Mouse (Mus musculus): ENCODE measurements around the gene Trp53rka.
A peak's percentile ranks its signal among the peaks of the same experiment; 100 is the strongest.
"Not testable (repeated sequence)": the region's sequence is repeated elsewhere in the genome, so short reads cannot be mapped to it uniquely, and the experiment has no call there.

The Trp53rka gene

GRCm38 (mm10) chr2:165492648-165493553, at the start of gene Trp53rka:
Gene Trp53rka, minus strand, starts transcription at chr2:165493324.
- ATAC-seq (ENCODE audit: insufficient number of reproducible peaks, low FRiP score, low TSS enrichment) = peak; percentile 91

DNA sequence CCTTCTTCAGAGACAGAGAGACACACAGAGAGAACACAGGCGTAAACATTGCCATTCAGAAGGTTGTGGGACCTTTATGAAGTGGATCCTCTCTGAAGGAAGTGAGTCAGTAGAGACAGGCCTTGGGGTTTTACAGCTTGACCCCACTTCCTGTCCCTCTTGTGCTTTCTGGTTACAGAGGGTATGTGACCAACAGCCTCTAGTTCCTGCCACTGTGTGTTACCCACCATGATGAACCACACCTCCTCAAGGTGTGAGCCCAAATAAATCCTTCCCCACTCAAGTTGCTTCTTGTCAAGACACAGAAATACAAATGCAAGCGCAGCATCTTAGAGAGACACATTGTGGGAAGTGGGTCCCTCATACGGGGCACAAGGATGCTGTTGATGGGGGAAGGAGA, 47.9 kb upstream of the Trp53rka start:
- ATAC-seq (ENCODE audit: insufficient number of reproducible peaks, low FRiP score, low TSS enrichment) = no peak

GRCm38 (mm10) chr2:165533789-165534188, 40.7 kb upstream of the Trp53rka start:
- no peak for ATAC-seq (ENCODE audit: insufficient number of reproducible peaks, low FRiP score, low TSS enrichment)

DNA sequence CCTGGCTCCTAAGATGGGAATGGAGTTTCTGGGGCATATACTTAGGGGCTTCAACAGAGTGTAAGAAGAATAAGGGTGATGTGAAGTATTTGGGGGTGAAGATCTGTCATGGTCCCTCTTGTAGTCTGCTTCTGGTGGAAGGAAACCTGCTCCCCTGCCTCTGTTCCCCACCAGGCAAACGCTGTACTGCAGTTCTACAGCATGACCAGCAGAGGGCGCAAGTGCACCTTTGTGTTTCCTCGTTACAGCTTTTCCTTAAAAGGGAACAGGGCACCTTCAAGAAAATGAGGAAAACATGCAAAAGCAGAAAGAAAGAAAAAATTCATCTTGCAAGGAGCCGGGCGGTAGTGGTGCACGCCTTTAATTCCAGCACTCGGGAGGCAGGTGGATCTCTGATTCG, 36.0 kb upstream of the Trp53rka start:
- ATAC-seq (ENCODE audit: insufficient number of reproducible peaks, low FRiP score, low TSS enrichment) = no peak

- no peak for ATAC-seq (ENCODE audit: insufficient number of reproducible peaks, low FRiP score, low TSS enrichment)
Observed at GRCm38 (mm10) chr2:165525609-165526008, 32.5 kb upstream of the Trp53rka start.

- ATAC-seq (ENCODE audit: insufficient number of reproducible peaks, low FRiP score, low TSS enrichment) = no peak
Observed at GRCm38 (mm10) chr2:165515178-165515728, 22.1 kb upstream of the Trp53rka start.

DNA sequence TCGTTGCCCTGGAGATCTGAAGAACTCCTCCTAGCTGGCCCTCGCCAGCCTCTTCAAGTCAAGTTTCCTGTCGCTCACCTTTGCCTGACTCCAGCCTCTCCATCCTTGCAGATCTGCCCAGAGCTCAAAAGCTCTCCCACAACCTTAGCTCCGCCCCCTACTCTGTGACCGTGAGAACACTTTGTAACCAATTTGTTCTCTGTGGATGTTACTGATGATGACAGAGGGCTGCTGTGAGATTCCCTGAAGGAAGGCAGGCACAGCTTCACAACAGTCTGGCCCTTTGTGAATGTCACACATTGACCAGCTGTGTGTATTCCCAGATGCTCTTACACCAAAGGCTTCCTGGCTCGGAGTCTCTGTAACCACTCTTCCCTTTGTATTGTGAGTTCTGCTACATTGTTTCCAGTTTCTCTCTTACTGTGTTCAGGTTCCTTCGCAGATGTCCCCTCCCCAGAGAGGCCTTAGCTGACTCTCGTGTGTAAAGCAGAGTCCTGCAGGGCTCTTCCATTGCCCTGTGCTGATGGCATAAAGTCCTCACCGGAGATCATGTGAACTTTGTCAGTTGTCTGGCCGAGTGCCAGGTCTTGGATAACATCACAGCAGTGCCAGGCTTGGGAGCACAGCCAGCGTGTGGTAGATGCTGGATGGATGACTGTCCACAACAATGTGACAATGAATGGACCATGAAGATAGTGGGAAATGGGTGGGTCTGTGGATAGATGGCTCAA, 19.9 kb upstream of the Trp53rka start:
- no peak for ATAC-seq (ENCODE audit: insufficient number of reproducible peaks, low FRiP score, low TSS enrichment)

DNA sequence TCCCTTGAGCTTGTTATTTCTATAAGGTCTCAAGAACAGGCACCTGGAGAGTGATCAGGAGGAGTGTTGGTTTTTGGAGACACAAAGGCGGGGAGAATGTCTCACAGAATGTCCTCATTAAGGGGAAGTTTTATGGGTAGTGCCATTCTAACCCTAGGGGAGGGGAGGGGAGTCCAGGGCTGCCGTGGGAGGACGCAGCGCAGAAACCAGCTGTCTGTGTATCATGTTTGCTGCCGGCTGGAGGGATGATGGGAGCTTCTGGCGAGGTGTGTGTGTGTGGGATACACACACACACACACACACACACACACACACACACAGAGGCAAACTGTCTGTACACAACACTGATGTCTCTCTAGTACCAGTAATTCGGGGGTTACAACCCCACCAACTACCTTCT, 19.3 kb upstream of the Trp53rka start:
- no peak for ATAC-seq (ENCODE audit: insufficient number of reproducible peaks, low FRiP score, low TSS enrichment)

DNA sequence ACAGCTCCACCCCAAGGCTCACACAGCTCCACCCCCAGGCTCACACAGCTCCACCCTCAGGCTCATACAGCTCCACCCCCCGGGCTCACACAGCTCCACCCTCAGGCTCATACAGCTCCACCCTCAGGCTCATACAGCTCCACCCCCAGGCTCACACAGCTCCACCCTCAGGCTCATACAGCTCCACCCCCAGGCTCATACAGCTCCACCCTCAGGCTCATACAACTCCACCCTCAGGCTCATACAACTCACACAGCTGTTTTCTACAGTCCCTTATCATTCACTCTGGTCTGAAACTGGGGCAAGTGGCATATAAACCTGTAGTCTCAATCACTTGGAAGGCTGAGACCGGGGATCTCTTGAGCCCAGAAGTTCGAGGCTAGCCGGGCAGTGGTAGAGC, 18.4 kb upstream of the Trp53rka start:
- ATAC-seq (ENCODE audit: insufficient number of reproducible peaks, low FRiP score, low TSS enrichment) = not testable (repeated sequence)

- not testable (repeated sequence) for ATAC-seq (ENCODE audit: insufficient number of reproducible peaks, low FRiP score, low TSS enrichment)
Observed at GRCm38 (mm10) chr2:165510914-165511458, 17.9 kb upstream of the Trp53rka start.

DNA sequence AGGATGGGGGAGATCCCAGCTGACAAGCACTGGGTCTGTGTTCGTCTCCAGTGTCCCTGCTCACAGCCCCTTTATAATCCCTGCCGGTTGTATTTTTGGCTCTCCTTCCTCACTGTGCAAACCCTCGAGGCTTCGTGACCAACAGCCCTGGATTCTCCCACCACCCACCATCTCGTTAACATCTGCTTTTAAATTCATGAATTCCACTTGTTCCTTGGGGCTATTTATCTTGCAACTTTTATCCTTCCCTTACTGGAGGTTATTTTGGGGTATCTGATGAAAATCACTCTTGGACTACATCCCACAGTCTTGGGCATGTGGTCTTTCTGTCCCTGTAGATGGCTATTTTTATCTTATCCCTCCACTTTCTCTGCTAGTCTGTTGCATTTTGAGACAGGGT, 17.3 kb upstream of the Trp53rka start:
- no peak for ATAC-seq (ENCODE audit: insufficient number of reproducible peaks, low FRiP score, low TSS enrichment)

DNA sequence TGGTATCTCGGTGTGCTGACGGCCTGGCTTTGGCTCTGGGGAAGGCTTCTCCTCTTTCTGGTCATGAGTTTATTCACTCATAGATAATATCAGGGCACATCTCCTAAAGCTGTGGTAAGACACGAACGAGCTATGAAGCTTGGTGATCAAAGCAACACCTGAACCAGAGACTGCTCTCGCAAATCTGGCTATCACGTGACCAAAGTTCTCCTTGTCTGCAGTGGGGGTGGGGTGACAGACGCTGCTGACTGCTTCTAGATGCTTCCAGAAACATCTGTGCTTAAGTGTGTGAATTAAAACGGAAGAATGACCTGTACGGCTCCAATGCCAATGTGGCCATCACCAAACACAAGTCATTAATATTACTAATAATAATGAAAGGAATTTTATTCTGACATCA, 16.6 kb upstream of the Trp53rka start:
- no peak for ATAC-seq (ENCODE audit: insufficient number of reproducible peaks, low FRiP score, low TSS enrichment)

DNA sequence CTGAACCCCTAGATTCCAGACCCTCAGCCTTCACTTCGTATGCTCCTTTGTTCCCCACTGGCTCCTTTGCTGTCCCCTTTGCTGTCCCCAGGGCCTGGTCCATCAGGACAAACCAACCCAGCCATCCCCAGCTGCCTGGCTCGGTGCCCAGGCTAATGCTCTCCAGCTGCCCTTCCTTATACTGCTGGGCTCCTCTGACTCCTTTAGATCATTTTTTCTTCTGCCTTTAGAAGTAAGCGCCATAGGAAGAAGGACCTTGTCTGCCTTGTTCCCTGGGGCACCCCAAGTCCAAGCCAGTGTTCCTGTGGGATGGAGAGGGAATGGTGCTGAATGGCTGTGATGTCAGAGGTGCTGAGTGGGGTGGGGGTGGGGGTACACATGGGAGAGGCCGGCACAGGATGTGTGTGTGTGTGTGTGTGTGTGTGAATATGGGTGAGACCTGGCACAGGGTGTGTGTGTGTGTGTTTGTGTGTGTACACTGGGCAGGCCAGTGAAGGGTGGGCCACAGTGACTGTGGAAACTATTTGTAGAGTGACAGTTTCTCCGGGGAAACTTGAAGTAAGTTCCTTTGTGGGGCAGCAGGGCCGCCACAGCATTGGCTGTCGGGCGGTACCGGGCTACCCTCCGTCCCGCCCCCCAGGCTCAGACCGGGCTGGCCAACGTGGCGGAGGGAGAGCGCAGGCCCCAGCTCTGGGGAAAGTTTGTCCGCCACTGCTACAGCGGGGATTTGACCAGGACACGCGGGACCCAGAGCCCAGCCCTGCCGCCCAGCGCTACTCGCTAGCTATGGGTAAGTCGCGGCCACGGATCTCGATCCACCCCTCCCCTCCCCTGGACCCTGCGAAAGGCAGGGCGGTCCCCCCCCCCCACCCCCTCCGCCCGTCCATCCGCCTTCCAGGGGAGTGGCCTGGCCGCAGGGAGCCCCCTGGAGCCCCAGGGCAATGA, 10.4 kb upstream of the Trp53rka start, which contains the start of gene Slc2a10:
Gene Slc2a10, plus strand, starts transcription at position 529 of the 945 bp plus-strand sequence.
- no peak for ATAC-seq (ENCODE audit: insufficient number of reproducible peaks, low FRiP score, low TSS enrichment)

DNA sequence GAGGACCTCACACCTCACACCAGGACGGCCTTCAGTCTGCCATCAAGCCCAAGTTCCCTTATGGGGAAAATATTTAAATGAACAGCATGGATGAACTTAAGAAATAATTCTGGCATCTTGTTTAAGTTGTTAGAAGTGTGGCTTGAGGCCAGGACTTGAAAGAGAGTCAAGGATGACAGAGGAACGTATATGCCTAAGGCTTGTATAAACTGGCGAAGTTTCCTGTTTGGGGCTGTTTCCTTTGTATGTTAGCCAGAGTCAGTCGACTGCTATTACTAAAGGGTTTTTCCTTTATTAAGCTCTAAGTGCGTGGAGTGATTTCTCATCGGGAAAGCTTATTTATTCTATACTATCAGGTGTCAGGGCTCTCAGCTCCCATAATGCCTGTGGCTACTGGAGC, 5.7 kb upstream of the Trp53rka start:
- ATAC-seq (ENCODE audit: insufficient number of reproducible peaks, low FRiP score, low TSS enrichment) = no peak

- ATAC-seq (ENCODE audit: insufficient number of reproducible peaks, low FRiP score, low TSS enrichment) = no peak
Observed at GRCm38 (mm10) chr2:165497706-165498275, 4.7 kb upstream of the Trp53rka start.

- ATAC-seq (ENCODE audit: insufficient number of reproducible peaks, low FRiP score, low TSS enrichment) = no peak
Observed at GRCm38 (mm10) chr2:165496251-165496650, 3.1 kb upstream of the Trp53rka start.

DNA sequence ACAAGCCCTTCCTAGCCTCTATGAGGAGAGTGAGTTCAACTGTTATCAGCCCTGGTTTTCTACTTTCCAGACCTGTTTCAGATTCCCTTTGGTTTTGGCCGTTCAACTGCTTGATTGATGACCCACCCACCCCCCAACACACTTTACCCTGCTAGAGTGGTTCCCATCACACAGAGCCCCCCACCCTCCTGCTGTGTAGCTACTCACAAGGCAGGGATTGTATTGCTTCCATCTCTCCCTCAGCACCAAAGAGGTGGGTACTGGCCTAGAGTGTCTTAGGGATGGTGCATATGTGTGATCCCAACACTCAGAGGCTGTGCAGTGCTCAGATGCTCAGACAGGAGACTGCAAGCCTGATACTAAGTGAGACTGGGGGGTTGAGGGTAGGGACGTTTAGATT, 1.4 kb upstream of the Trp53rka start:
- ATAC-seq (ENCODE audit: insufficient number of reproducible peaks, low FRiP score, low TSS enrichment) = no peak

DNA sequence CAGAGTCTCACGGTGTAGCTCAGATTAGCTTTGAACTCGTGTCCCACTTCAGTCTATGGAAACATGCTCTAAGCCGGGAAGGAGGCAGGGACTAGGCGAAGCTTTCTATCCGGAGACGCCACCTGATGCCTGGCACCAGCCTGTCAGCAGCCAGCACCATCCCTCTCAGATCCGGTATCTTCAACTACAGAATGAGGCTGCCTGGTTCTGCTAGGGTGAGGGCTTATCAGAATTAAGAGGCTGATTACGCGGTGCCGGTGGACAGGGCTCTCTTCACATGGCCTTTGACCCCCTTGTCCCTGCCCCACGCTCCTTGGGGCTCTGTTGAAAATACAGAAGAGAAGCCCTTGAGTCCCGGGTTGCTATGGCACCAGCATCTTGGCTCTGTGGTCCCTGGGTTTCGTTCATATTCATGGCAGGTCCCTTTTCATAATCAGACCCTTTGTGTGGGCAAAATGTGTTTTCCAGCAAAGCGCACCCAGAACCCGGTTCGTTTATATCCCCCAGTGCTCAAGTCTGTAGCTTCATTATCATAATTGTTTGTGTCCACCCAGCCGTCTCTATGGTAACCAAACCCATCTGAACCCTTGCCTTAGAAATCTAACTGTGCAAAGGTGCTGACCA, 575 bp upstream of the Trp53rka start:
- no peak for ATAC-seq (ENCODE audit: insufficient number of reproducible peaks, low FRiP score, low TSS enrichment)
